Mouse (Mus musculus): Measurements from ENCODE around the gene Csnk1g2.
A peak's percentile ranks its signal among the peaks of the same experiment; 100 is the strongest.
"Not testable (repeated sequence)": the region's sequence is repeated elsewhere in the genome, so short reads cannot be mapped to it uniquely, and the experiment has no call there.

Csnk1g2 gene

DNA sequence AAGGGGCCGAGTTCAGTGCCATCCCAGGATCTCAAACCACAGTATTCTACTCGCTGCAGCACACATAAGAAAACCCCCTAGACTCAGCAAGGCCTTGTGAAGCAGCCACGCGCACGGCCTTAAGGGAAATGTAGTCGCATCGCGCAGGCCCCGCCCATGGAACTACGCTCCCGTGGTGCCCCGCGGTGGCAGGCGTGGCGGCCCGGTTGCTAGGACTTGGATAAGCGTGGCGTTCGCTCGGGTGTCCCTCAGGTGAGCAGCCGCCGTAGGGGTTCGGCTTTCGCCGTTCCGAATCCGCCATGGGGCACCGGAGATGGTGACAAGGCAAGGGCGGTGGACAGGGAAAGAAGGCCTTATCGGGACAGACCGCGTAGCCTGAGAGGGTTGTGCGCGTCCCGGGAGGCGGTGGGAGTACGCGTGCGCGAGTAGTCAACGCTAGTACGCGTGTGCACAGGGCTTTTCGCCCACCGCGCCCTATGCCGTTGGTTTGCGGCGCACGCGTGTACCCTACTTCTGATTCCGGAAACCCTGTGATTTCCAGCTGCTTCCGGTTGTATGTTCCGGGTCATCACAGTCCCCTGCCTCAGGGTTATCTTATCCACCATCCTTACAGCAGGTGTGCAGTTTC is 19.8 kb upstream of the Csnk1g2 start, which contains the start of the genes Scamp4 and Adat3:
Gene Scamp4, plus strand, starts transcription at position 175 of the 628 bp plus-strand sequence.
Gene Adat3, plus strand, starts transcription at position 183 of the 628 bp plus-strand sequence.
- peak; percentile 93 to 95 for DNase-seq (ENCODE audit: low spot score in 2 of 2)

DNA sequence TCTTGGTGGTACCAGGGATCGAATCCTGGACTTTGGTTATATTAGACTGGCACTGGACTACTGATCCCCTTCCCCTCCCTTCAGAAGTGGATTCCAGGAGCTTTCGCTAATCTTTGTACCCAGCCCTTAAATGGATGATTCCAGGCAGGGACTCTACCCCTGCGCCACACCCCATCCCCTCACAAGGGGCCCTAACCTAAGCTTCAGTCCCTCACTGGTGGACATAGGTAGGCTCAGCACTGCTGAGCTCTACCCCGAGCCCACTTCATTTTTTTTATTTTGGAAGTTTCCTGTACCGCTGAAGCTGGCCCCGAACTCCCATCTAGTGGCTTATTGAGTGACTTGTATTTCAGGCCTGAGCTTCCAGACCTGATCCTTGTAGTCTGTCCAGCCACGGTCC is 19.3 kb upstream of the Csnk1g2 start:
- no peak for DNase-seq (ENCODE audit: low spot score in 2 of 2)

DNA sequence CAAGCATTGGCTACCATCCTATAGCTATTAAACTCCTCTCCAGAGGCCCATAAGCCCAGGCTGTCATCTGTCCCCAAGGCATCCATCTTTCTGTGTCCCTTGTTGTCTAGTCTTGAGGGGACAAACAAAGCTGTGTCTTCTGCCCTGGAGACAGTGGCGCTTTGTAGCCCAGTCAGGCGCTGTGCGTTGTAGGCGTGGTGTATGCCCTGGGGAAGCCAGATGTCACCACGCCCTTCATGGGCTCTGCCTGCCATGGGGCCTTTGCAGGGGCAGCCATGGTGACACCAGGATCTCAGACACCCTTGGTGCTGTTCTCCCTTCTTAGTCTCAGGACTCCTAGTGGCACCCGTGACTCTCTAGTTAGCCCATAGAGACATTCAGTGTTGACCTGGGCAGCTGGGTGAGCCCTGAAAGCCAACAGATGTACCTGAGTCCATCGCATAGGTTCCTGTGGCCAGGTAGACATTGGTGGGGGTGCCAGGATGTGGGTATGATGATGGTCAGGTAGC is 18.6 kb upstream of the Csnk1g2 start:
- DNase-seq (ENCODE audit: low spot score in 2 of 2), result no peak

DNA sequence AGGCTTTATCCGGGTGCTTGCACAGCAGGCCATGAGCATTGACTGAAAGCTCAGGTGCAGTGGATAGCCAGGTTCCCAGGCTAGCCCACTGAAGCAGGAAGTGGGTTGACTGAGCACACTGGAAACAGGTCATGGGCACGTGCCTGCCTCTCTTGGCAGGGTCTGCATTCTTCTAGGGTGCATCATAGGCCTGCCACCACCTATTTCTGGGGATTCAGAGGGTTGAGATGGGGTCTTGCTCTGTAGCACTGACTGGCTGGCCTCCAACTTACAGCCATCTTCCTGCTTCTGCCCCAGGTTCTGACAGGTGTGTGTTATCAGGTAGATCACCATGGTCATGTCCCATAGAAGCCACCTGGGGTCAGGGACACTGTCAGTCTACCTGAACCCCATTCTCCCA is 17.6 kb upstream of the Csnk1g2 start:
- DNase-seq (ENCODE audit: low spot score in 2 of 2), result no peak

DNA sequence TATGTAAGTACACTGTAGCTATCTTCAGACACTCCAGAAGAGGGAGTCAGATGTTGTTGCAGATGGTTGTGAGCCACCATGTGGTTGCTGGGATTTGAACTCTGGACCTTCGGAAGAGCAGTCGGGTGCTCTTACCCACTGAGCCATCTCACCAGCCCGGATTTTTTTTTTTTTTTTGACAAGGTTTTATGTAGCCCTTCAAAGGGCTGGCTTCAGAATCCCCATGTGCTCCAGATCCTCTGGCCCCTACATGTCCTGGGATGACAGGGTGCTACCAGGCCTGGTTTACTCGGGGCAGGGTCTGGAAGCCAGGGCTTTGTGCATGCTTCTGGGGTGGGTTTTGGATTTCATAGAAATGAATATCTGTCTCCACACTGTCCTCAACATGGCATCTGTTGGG is 16.9 kb upstream of the Csnk1g2 start, which contains the start of gene Gm49322:
Gene Gm49322, plus strand, starts transcription at position 301 of the 400 bp plus-strand sequence.
- DNase-seq (ENCODE audit: low spot score in 2 of 2), result not testable (repeated sequence)

DNA sequence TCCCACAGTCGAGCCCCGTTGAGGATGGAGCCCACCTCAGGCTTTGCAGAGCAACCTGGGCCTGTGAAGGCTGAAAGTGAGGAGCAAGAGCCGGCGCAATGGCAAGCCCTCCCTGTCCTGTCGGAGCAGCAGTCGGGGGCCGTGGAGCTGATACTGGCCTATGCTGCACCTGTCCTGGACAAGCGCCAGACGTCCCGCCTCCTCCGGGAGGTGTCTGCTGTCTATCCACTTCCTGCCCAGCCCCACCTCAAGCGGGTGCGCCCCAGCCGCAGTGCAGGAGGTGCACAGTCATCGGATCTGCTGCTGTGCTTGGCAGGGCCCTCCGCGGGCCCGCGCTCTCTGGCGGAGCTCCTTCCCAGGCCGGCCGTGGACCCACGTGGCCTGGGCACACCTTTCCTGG is 16.3 kb upstream of the Csnk1g2 start:
- DNase-seq (ENCODE audit: low spot score in 2 of 2), result no peak

DNA sequence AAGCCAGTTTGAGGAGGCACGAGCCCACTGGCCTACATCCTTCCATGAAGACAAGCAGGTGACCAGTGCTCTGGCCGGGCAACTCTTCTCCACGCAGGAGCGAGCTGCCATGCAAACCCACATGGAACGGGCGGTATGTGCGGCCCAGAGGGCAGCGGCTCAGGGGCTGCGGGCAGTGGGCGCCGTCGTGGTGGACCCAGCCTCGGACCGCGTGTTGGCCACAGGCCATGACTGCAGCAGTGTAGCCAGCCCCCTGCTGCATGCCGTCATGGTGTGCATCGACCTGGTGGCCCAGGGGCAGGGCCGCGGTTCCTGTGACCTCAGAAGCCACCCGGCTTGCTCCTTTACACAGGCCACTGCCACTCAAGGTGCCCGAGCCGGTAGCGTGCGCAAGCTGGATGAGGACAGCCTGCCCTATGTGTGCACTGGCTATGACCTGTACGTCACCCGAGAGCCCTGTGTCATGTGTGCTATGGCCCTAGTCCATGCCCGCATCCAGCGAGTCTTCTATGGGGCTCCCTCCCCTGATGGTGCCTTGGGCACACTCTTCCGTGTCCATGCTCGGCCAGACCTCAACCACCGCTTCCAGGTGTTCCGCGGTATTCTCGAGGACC is 15.8 kb upstream of the Csnk1g2 start:
- no peak for DNase-seq (ENCODE audit: low spot score in 2 of 2)

DNA sequence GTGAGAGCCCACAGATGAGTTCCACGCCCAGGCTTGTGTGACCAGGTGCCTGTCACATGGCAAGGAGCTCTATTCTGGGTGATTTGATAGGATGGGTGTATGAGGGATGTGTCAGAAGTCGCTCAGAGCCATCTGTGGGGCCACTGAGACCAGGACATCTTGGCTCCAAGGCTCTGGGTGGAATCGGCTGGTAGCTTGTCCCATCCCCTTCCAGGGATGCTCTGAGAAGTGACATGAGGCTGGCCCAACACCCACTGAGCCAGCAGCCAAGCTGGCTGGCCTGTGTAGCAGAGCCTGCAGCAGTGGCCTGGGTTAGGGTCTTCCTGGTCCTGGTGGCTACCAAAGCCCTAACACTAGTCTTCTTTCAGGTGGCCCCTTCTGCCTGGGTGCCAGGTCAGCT is 14.2 kb upstream of the Csnk1g2 start:
- DNase-seq (ENCODE audit: low spot score in 2 of 2), result no peak

DNA sequence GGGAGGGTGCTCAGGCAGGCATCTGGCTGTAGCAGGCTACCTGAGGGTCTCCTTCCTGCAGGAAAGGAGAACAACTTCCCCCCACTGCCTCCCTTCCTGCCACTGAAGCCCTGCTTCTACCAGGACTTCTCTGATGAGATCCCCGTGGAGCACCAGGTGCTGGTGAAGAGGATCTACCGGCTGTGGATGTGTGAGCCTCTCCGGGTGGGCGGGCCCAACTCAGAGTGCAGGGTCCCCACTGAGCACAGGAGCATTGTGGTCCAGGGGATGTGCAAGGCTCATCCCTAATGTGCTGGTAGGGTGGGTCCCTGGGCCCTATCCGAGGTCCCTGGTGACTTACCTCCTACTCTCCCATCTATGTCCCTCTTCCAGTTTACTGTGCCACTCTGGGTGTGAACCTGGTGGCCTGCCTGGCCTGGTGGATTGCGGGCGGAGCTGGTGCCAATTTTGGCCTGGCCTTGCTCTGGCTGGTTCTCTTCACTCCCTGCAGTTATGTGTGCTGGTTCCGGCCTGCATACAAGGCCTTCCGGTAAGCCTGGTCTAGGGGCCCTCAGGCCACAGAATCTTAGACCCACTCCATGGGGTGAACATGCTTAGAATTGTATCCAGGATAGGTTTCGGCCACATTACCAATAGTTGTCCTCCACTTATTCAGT is 13.2 kb upstream of the Csnk1g2 start:
- no peak for DNase-seq (ENCODE audit: low spot score in 2 of 2)

DNA sequence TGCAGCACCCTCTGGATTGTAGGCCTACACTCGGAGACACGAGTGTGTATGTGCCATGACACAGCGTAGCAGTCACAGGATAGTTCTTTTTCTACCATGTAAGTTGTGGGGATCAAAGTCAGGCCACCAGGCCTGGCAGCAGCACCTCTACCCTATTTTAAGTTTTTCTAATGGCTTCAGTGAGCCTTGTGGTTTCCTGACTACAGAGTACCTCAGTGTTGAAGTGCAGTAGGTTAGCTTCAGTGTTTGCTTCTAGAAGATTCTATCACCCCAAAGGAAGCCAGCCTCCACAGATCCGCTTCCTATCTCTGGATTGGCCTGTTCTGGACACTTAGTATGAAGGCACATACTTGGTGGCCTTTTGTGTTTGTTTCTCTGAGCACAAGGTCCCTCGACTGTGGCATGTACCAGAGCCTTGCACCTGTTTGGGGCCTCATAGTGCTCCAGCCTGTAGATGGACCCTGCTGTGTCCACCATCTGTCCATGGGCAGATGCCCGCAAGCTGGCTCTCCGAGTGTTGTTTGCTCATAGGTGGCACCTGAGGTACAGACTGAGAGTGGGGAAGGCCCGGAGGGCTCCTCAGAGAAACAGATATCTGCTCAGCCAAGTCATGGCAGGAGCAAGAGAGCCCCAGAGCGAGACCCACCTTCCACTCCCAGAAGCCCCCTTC is 12.4 kb upstream of the Csnk1g2 start:
- DNase-seq (ENCODE audit: low spot score in 2 of 2), result no peak

DNA sequence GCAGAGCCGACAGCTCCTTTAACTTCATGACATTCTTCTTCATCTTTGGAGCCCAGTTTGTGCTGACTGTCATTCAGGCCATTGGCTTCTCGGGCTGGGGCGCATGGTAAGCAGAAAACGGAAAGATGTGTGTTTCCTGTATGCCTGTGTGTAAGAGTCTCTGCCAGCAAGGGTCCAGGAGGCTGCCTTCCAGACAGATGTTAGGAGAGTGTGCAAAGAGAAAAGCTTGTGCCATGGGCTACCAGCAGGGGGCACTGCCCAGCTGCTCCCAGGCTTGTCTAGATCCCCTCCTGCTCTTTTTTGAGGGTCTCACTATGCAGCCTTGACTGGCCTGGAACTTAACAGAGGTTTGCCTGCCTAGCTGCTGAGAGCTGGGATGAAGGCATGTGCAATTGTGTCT is 11.6 kb upstream of the Csnk1g2 start:
- no peak for DNase-seq (ENCODE audit: low spot score in 2 of 2)

DNA sequence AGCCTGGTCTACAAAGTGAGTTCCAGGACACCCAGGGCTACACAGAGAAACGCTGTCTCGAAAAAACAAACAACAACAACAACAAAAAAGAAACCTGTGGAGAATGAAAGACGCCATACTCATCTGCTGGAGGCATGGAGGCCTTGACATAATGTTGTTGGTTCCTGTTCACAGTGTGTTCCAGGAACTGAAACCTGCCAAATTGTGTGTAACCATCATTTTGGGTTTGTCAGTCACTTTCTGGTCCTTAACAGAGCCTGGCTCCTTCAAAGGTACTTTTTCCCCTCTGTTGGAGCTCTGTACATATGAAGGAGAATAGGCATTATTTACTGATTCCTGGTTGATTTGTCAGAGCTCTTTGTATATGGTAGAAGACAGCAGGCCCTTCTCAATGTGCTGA is 10.7 kb upstream of the Csnk1g2 start:
- DNase-seq (ENCODE audit: low spot score in 2 of 2), result no peak

DNA sequence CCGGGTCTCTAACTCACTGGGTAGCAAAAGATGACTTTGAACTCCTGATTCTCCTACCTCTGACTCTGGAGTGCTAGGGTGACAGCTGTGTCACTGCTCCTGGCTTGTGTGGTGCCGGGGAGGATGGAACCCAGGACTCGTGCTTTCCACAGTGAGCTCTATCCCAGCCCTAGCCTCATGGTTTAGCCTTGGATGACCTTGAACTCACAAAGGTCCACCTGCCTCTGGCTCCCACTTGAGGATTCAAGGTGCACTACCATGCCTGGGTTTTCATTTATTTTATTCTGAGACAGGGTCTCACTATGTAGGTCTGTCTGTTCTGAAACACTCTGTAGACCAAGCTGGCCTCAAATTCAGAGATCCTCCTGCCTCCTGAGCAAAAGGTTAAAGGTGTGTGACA is 8.8 kb upstream of the Csnk1g2 start:
- no peak for DNase-seq (ENCODE audit: low spot score in 2 of 2)

DNA sequence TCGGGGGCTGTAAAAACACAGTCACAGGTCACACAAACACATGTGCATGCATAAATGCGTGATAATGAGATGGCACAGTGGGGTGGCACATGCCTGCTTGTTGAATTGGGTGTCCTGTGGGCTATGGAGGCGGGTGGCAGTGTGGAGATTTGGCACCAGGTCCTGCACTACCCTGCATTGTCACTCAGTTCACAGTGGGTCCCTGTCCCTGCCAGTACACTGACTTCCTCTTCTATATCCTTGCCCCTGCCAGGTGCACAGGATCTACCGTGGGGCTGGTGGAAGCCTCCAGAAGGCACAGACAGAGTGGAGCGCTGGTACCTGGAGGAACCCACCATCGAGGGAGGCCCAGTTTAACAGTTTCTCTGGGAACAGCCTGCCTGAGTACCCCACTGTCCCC is 8.3 kb upstream of the Csnk1g2 start:
- no peak for DNase-seq (ENCODE audit: low spot score in 2 of 2)

DNA sequence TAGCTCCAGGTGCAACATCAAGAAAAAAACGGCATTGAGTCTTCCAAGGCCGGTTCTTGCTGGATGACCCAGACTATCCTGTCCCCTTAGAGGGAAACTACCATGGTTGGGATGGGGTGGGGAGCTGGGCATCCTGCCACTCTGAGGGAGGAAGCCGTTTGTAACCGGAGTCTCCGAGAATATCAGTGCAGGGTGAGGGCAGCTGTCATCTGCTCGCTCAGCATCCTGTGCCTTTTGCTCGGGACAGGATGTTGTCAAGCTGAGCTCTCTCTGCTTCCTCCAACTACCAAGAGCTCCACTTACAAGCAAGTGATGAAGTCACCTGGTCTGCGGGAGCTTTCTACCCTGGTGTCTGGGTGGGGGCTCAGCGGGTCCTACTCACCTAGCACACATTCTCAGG is 4.5 kb upstream of the Csnk1g2 start:
- no peak for DNase-seq (ENCODE audit: low spot score in 2 of 2)

DNA sequence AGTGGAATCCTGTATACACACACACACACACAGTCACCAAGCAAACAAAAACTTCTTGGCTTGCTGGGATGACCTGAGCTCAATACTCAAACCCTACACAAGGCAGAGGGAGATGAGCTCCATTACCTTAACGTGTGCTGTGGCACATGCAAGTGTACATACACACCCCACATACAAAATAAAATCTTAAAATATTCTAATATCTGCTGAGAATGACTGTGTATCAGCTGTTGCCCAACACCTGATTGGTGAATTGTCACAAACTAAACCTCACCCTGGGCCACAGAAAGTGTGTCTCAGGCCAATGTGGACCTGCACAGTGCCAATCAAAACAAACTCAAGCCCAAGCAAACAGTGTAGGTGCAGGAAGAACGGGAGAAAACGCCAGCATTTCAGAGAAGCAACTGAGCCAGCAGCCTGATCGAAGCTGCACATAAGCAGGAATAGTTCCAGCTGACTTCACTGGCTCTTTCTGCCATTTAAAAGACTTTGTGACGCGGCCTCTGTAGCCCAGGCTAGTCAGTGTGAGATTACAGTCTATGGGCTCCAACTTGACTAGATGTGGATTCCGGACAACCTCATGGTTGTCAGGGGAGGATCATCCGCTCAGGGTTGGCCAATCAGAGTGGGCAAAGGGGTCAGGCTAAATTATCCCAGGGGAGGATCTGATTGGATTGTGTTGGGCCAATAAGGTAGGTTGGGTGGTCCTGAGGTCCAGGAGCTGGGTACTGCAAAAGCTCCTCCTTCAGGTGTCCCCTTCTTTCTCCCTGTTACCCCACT is 3.0 kb upstream of the Csnk1g2 start:
- DNase-seq (ENCODE audit: low spot score in 2 of 2), result no peak

DNA sequence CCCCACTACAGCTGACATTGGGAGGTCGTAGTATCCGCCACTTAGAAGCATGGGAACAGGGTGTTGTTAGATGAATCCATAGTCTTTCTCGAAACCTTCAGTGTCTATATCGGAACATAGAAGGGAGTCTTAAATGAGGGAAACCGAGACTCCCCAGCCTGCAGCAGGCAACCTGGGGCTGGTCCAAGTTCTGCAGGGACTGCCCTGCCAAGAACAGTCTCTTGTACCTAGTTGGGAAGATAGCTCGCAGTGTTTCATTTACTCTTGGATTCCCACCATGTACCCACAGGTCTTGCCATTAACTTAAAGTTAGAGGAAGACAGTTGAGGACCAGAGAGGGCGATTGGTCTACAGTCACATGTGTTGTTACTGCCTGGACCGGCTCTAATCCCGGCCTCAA is 2.3 kb upstream of the Csnk1g2 start:
- DNase-seq (ENCODE audit: low spot score in 2 of 2), result no peak

DNA sequence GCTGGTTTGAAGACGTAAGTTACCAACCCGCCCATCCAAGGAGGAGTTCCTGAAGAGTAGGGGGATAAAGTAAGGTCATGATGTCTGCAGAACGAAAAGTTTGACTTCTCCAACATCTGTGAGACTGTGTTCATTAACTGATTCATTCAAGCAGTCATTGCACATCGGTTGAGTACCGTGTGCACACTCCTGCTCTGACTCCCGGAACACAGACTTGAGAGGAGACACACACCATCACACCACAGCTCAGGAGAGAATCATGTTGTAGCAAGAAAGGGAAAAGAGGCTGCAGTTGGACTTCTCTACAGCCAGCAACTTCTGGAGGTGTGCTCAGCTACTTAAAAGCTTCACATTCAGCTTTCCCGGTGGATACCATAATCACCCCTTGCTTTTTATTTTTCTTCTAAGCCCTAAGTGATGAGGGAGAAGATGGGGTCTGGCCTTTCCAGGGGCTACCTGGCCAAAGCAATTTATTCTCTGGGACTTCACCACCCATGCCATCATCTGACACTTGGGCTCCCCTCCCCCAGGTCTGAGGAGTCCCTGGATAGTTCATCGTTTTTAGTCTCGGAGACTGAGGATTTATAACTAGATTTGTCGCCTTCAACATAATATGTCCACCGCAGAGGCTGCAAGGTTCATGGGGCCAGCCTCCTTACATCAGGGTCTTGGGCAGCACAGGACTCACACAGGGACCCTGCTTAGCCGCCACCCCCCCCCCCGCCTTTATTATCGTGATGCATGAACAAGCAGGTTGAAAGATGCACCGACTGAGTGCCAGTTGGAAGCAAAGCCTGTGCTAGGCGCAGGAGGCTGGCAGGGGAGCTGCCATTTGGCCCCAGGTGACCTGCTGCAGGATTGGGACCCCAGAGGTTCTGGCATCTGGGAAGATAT is 1.6 kb upstream of the Csnk1g2 start:
- DNase-seq (ENCODE audit: low spot score in 2 of 2), result no peak

DNA sequence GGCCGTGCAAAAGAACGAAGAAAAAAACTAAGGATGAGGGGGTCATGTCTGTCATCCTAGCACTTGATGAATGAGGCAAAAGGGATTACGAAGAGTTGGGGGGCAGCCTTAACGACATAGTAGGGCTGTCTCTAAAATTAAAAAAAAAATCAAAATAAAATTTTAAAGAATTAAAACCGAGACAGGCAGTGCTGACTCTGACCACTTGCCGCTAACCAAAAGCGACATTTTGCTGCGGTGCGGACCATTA is 1.0 kb upstream of the Csnk1g2 start:
- no peak for DNase-seq (ENCODE audit: low spot score in 2 of 2)

DNA sequence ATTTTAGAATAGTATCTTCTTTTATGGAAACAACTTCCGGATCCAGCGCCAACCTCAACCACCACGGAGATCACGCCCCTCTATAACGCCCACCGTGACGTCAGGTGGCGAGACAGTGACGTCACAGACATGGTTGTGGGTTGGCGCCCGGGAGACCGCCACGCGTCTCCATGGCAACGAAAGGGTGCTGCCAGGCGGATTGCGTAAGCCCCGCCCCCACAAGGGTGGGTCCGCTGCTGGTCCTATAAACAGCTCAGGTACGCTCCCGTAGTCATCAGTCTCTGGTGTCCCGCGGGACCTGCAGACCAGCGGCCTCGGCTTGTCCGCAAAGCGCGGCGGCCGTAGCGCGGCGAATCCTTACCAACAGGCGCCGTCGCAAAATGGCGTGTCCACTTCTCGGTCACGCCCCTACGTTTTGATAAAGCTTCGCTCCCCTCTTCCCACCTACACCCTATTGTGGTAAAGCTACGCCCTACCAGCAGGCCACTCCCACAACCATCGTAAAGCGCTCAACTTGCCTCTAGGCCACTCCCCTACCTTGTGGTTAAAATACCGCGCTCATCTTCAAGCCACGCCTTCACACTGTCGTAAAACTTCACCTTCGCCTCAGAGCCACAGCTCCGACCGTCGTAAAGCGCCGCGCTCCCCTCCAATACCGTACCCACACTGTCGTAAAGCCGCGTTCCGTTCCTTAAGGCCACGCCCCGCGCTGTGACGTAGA is 538 bp upstream of the Csnk1g2 start:
- peak; percentile 98 to 99 for DNase-seq (ENCODE audit: low spot score in 2 of 2)

All from urinary bladder, postnatal 36 days (tissue).